Mouse (Mus musculus): Measurements from ENCODE around the gene Arhgap10. TPM values are rescaled to one million over a fixed set of nuclear protein-coding genes. Genes with fewer than 3 reads are reported as not detected.

Gene Arhgap10
- total and polyA plus RNA-seq, 3 experiments, result 13.1 to 22.8 TPM; not detected in 1

DNA sequence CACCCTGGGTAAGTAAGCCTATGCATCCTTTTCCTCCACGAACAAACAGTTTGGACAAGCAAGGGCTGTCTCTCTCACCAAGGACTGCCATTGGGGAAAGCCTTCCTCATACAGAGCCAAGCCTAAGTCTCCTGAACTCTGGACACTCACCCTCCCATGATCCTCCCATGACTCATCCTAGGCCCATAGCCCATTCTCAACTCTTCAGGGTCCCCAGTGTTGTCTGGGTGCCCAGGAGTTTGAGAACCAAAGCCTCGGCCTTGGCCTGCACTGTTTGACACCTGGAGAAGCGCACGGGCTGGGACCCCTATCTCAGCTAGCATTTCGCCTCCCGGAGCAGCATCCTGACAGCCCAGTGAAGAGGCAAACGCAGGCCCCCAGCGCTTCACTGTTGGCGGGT is 63.9 kb downstream of the Arhgap10 start:
- Histone ChIP-seq H3K36me3 (ENCODE audit: control insufficient read depth in 1 of 2, insufficient read depth in 2 of 2, low read length in 2 of 2) (no peaks in the 10 kb centered on the region), H3K27ac (ENCODE audit: control insufficient read depth, low read depth, low read length) (no peak overlapping the region), H3K79me2 (ENCODE audit: control insufficient read depth, insufficient read depth, low read length, poor library complexity) (no peaks in the 10 kb centered on the region)

DNA sequence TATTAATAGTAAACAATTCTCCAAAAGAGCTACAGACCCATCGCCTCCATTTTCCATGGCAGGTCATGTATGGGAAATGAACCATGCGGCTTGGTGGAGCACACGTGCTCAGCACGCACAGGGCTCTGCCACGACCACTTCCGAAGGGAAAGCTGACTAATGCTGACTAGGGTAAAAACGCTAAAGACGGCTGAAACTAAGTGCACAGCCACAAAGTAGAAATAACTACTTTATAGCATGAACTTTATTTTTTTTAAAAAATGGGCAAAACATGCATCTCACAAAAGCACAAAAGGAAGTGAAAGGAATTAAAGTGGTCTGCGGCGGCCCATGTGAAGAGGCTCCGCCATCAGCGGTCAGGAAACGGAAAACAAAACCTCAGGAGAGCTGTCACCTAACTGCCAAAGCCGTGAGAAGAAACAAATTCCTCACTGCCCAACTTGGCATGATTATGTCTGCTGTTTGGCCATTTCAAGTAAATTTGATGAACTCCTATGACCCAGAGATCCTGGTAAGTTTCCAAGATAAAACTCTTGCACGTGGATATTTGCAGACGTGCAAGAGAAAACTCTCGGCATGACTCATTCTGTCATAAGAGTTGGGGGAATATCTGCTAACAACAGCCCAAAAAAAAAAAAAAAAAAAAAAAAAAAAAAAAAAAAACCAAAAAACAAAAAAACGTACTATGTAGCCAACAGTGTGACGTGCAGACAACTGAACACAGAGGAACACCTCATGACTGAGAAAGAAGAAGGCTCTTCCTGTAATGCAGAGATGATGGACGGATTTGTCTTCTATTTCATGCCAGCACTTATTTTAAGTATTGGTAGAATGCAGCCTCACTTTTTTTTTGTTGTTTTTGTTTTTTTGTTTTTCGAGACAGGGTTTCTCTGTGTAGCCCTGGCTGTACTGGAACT is 66.0 kb downstream of the Arhgap10 start:
- H3K4me3 ChIP-seq (ENCODE audit: control insufficient read depth in 1 of 2, insufficient read depth in 1 of 2, low read depth in 2 of 2, low read length in 2 of 2), result no peak overlapping the region
- H3K4me1 ChIP-seq (ENCODE audit: control insufficient read depth in 1 of 2, insufficient read depth in 2 of 2, low read length in 2 of 2), result no peaks in the 10 kb centered on the region
- peaks cover 2% of the 10 kb centered on the region; the same call in 1 of the 2 replicates for H3K79me2 ChIP-seq (ENCODE audit: control insufficient read depth, insufficient read depth, low read length, poor library complexity)
- H3K27me3 ChIP-seq (ENCODE audit: control insufficient read depth in 1 of 2, insufficient read depth in 2 of 2, low read length in 2 of 2), result no peaks in the 10 kb centered on the region
- no peak overlapping the region for H3K9ac ChIP-seq (ENCODE audit: control insufficient read depth, low read depth, low read length, poor library complexity, severe bottlenecking)
- H3K9me3 ChIP-seq (replicated peaks; ENCODE audit: insufficient read depth, low read length), result no peaks in the 10 kb centered on the region
- DNase-seq (ENCODE audit: low read depth, low spot score), result no peak
- H3K27ac ChIP-seq (ENCODE audit: control insufficient read depth, low read depth, low read length), result no peak overlapping the region
- no peaks in the 10 kb centered on the region for H3K36me3 ChIP-seq (ENCODE audit: control insufficient read depth in 1 of 2, insufficient read depth in 2 of 2, low read length in 2 of 2)
- TF ChIP-seq GATA1 (IDR thresholded peaks at IDR 0.05; ENCODE audit: low read depth, low read length) (no peak), ZKSCAN1 (IDR thresholded peaks at IDR 0.05; ENCODE audit: low read depth, low read length) (no peak), MXI1 (IDR thresholded peaks at IDR 0.05; ENCODE audit: low read depth, low read length) (no peak), E2F4 (IDR thresholded peaks at IDR 0.05; ENCODE audit: borderline replicate concordance, low read depth, low read length) (no peak), USF2 (IDR thresholded peaks at IDR 0.05; ENCODE audit: borderline replicate concordance in 1 of 2, insufficient read depth in 1 of 2, low read depth in 1 of 2, low read length in 2 of 2) (no peak), NRF1 (IDR thresholded peaks at IDR 0.05; ENCODE audit: insufficient read depth, low read depth, low read length, poor library complexity, severe bottlenecking) (no peak), MYB (IDR thresholded peaks at IDR 0.05; ENCODE audit: low read depth, low read length) (no peak), RCOR1 (IDR thresholded peaks at IDR 0.05; ENCODE audit: low read depth, low read length) (no peak), CTCF (IDR thresholded peaks at IDR 0.05 in 2 of 3, conservative IDR thresholded peaks at IDR 0.05 in 1 of 3; ENCODE audit: control insufficient read depth in 1 of 3, insufficient read depth in 1 of 3, low read depth in 2 of 3, low read length in 3 of 3, poor library complexity in 1 of 3, severe bottlenecking in 1 of 3) (no peak), MEF2A (IDR thresholded peaks at IDR 0.05; ENCODE audit: extremely low read depth, insufficient replicate concordance, low read depth, low read length, poor library complexity, severe bottlenecking) (no peak), ELF1 (IDR thresholded peaks at IDR 0.05; ENCODE audit: low read depth, low read length) (no peak), POLR2AphosphoS2 (IDR thresholded peaks at IDR 0.05; ENCODE audit: low read length) (no peak), NELFE (IDR thresholded peaks at IDR 0.05; ENCODE audit: low read depth, low read length) (no peak), ETS1 (IDR thresholded peaks at IDR 0.05; ENCODE audit: low read depth, low read length) (no peak), POLR2A (IDR thresholded peaks at IDR 0.05; ENCODE audit: control insufficient read depth in 1 of 2, insufficient read depth in 1 of 2, low read depth in 1 of 2, low read length in 2 of 2, poor library complexity in 1 of 2) (no peak), TCF12 (IDR thresholded peaks at IDR 0.05; ENCODE audit: low read depth, low read length) (no peak), MAZ (IDR thresholded peaks at IDR 0.05; ENCODE audit: low read depth, low read length) (no peak)

More for the DNA sequence above, 63.9 kb downstream of the Arhgap10 start:
- no peak for DNase-seq (ENCODE audit: low read depth, low spot score)
- no peaks in the 10 kb centered on the region for H3K9me3 ChIP-seq (replicated peaks; ENCODE audit: insufficient read depth, low read length)
- H3K27me3 ChIP-seq (ENCODE audit: control insufficient read depth in 1 of 2, insufficient read depth in 2 of 2, low read length in 2 of 2), result no peaks in the 10 kb centered on the region
- H3K4me3 ChIP-seq (ENCODE audit: control insufficient read depth in 1 of 2, insufficient read depth in 1 of 2, low read depth in 2 of 2, low read length in 2 of 2), result no peak overlapping the region
- TF ChIP-seq UBTF (IDR thresholded peaks at IDR 0.05; ENCODE audit: borderline replicate concordance, insufficient read depth, low read depth, low read length), result no peak
- no peak for TF ChIP-seq CHD2 (IDR thresholded peaks at IDR 0.05; ENCODE audit: low read length)
- TF ChIP-seq MYC (IDR thresholded peaks at IDR 0.05; ENCODE audit: low read depth, low read length), result no peak
- H3K4me1 ChIP-seq (ENCODE audit: control insufficient read depth in 1 of 2, insufficient read depth in 2 of 2, low read length in 2 of 2), result no peaks in the 10 kb centered on the region
- no peak overlapping the region for H3K9ac ChIP-seq (ENCODE audit: control insufficient read depth, low read depth, low read length, poor library complexity, severe bottlenecking)
